ENCODE assay signal across 9 mouse cellular contexts in the genomic region with DNA sequence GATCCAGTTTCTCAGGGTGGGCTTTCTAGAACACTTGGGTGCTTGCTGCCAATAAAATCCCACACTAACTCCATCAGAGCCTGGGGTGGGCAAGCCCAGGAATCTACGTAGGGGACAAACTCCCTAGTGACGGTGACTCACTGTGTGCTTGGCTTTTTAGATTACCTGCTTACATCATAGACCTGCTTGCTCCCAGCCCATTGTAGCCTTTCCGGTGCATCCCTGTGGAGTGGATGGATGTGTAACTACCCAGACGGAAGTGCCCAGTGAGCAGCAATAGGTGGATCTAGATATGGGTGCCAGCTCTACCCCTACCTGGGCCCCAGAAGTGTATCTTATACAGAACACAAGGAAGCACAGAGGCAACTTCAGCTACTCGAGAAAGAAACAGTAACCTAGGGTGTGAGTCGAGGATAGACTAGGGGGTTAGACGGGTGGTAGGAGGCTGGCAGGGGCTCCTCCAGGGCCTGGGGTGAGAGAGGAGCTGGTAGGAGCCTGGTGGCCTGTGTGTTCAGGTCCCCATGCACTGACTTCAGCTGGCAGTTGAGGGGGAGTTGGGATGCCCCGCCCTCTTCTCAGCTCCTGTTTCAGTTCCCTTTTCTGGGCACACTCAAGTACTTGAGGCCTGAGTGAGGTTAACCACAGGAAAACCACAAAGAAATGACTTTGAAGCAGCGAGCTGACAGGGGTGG.
DNase-seq lines count a peak whose midpoint lies in the region; ATAC-seq lines count a peak whose summit lies in the region.
"Had no signal": no experiment of that assay in that cellular context is flagged by ENCODE, and none has a peak within 500 bp of the region (broad histone marks: within the 10 kb centered on the region; RNA-seq: fewer than 3 reads in every experiment).

No protein-coding gene starts in this region.

- DNase-seq in neural tube, embryonic 10.5 days (ENCODE audit: extremely low spot score, low spot score), result no peak
- DNase-seq in thymus, postnatal 4 days, result peak; percentile 12
- DNase-seq in adrenal gland, postnatal 36 days, result no peak
- DNase-seq in adrenal gland, postnatal 10 days, result no peak

- H3K4me1 ChIP-seq in neural tube, embryonic 13.5 days (replicated peaks), result no peaks in the 10 kb centered on the region
- peaks cover 13% of the 10 kb centered on the region; the same call in 1 of the 2 replicates for H3K4me1 ChIP-seq in embryonic facial prominence, embryonic 15.5 days

- no peak overlapping the region for H3K9ac ChIP-seq in neural tube, embryonic 13.5 days
- no peak overlapping the region for H3K9ac ChIP-seq in embryonic facial prominence, embryonic 15.5 days
- H3K9ac ChIP-seq: midbrain, embryonic 12.5 days had no signal

- 91% methylated on average over 9 of the region's 9 CpGs for WGBS in neural tube, embryonic 13.5 days
- WGBS in embryonic facial prominence, embryonic 15.5 days, result 68% methylated on average over 9 of the region's 9 CpGs

- H3K4me2 ChIP-seq in neural tube, embryonic 13.5 days, result no peak overlapping the region
- no peak overlapping the region for H3K4me2 ChIP-seq in embryonic facial prominence, embryonic 15.5 days (replicated peaks)
- H3K4me2 ChIP-seq: midbrain, embryonic 12.5 days had no signal

- no peaks in the 10 kb centered on the region for H3K9me3 ChIP-seq in neural tube, embryonic 13.5 days
- H3K9me3 ChIP-seq in embryonic facial prominence, embryonic 15.5 days (replicated peaks), result no peaks in the 10 kb centered on the region
- H3K9me3 ChIP-seq: midbrain, embryonic 12.5 days had no signal

- no peaks in the 10 kb centered on the region for H3K36me3 ChIP-seq in neural tube, embryonic 13.5 days
- H3K36me3 ChIP-seq in embryonic facial prominence, embryonic 15.5 days, result no peaks in the 10 kb centered on the region
- H3K36me3 ChIP-seq: midbrain, embryonic 12.5 days had no signal

- ATAC-seq in neural tube, embryonic 13.5 days (ENCODE audit: low read depth), result 0 out of 2 replicates have a peak, but pooled peaks have one; percentile 27
- 0 out of 2 replicates have a peak, but pooled peaks have one; percentile 34 for ATAC-seq in embryonic facial prominence, embryonic 15.5 days (ENCODE audit: insufficient number of reproducible peaks, low FRiP score, low TSS enrichment, low read depth)
- peak; percentile 69 for ATAC-seq in megakaryocyte-erythroid progenitor cell, adult 5-6 weeks (replicated peaks; ENCODE audit: low FRiP score, low TSS enrichment, poor library complexity, severe bottlenecking)

- H3K27ac ChIP-seq in neural tube, embryonic 13.5 days (replicated peaks), result no peak overlapping the region
- H3K27ac ChIP-seq in embryonic facial prominence, embryonic 15.5 days (replicated peaks), result no peak overlapping the region
- H3K27ac ChIP-seq: layer of hippocampus, adult 2 months; midbrain, embryonic 12.5 days had no signal

- no peak overlapping the region for H3K4me3 ChIP-seq in neural tube, embryonic 13.5 days
- no peak overlapping the region for H3K4me3 ChIP-seq in embryonic facial prominence, embryonic 15.5 days (replicated peaks)
- H3K4me3 ChIP-seq: layer of hippocampus, adult 2 months; midbrain, embryonic 12.5 days had no signal

- no peaks in the 10 kb centered on the region for H3K27me3 ChIP-seq in neural tube, embryonic 13.5 days
- no peaks in the 10 kb centered on the region for H3K27me3 ChIP-seq in embryonic facial prominence, embryonic 15.5 days
